In the genomic region with DNA sequence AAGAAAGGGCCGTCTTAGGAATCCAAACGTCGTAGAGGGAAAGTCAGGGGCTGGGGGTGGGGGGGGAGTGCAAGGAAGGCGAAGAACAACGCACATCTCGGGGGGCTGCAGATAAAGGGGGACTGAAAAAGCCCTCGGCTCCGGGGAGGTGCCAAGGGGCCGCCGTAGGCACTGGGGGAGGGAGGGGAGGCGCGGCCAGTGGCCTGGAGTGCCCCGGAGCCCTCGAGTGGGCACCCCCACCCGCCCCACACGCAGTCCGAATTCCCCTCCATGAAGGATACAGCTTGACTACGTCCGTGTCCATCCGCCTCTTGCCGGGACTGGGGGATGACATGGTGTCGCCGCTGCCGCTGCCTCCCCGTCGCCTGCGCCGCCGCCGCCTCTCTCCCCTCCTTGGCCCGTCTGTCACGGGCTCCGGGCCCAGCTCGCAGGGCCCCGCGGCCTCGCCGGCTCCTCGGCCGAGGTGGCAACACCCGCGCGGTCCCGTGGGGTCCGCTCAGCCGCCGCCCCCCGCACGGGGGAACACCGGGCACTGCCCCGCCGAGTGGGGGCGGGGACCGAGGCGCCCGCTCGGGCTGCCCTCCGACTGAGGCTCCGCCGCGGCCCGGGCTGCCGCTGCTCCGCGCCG, we compare ENCODE assay signal across 7 mouse cellular contexts. TPM values are rescaled to one million over a fixed set of nuclear protein-coding genes. Genes with fewer than 3 reads are reported as not detected.
DNase-seq lines count a peak whose midpoint lies in the region; ATAC-seq lines count a peak whose summit lies in the region.
"Not testable (repeated sequence)": the region's sequence is repeated elsewhere in the genome, so short reads cannot be mapped to it uniquely, and the experiment has no call there.

No protein-coding gene starts in this region.

- peak overlapping the region; percentile 81 for H3K4me3 ChIP-seq in embryonic facial prominence, embryonic 14.5 days (ENCODE audit: low read depth, low read length)
- peak overlapping the region; percentile 67 for H3K4me3 ChIP-seq in intestine, embryonic 16.5 days (ENCODE audit: low read length)
- H3K4me3 ChIP-seq in limb, embryonic 15.5 days = peak overlapping the region; percentile 68

- H3K27ac ChIP-seq in embryonic facial prominence, embryonic 14.5 days (replicated peaks; ENCODE audit: low read depth, low read length) = peak overlapping the region; percentile 93
- H3K27ac ChIP-seq in intestine, embryonic 16.5 days (ENCODE audit: low read length) = peak overlapping the region; percentile 87
- H3K27ac ChIP-seq in limb, embryonic 15.5 days = peak overlapping the region; percentile 95

- peak overlapping the region; percentile 86 for H3K9ac ChIP-seq in embryonic facial prominence, embryonic 14.5 days (ENCODE audit: low read depth, low read length)
- H3K9ac ChIP-seq in intestine, embryonic 16.5 days (ENCODE audit: low read depth, low read length) = peak overlapping the region; percentile 79
- H3K9ac ChIP-seq in limb, embryonic 15.5 days = peak overlapping the region; percentile 60

- peak overlapping the region; percentile 77 for H3K4me2 ChIP-seq in embryonic facial prominence, embryonic 14.5 days (ENCODE audit: low read depth, low read length)
- peak overlapping the region; percentile 78 for H3K4me2 ChIP-seq in intestine, embryonic 16.5 days (ENCODE audit: low read depth, low read length)
- H3K4me2 ChIP-seq in limb, embryonic 15.5 days = peak overlapping the region; percentile 65

- not testable (repeated sequence) for H3K36me3 ChIP-seq in embryonic facial prominence, embryonic 14.5 days (ENCODE audit: control insufficient read depth, insufficient read depth, low read length); intestine, embryonic 16.5 days (ENCODE audit: control insufficient read depth, insufficient read depth, low read length); limb, embryonic 15.5 days

- not testable (repeated sequence) for ATAC-seq in embryonic facial prominence, embryonic 14.5 days (ENCODE audit: low read depth); intestine, embryonic 16.5 days
- ATAC-seq in limb, embryonic 15.5 days (ENCODE audit: insufficient number of reproducible peaks, low FRiP score, low TSS enrichment, low read depth) = peak; percentile 53
- ATAC-seq in megakaryocyte, adult 5-6 weeks (ENCODE audit: poor library complexity, severe bottlenecking) = peak; percentile 11

- not testable (repeated sequence) for H3K9me3 ChIP-seq in embryonic facial prominence, embryonic 14.5 days (ENCODE audit: control insufficient read depth, low read length); intestine, embryonic 16.5 days (ENCODE audit: control insufficient read depth, low read length); limb, embryonic 15.5 days

- peaks cover 27% of the 10 kb centered on the region for H3K4me1 ChIP-seq in embryonic facial prominence, embryonic 14.5 days (ENCODE audit: control insufficient read depth, insufficient read depth, low read length)
- H3K4me1 ChIP-seq in intestine, embryonic 16.5 days (ENCODE audit: control insufficient read depth, insufficient read depth, low read length) = peaks cover 40% of the 10 kb centered on the region
- peaks cover 28% of the 10 kb centered on the region for H3K4me1 ChIP-seq in limb, embryonic 15.5 days

- WGBS in embryonic facial prominence, embryonic 14.5 days = 0% methylated on average over 13 of the region's 66 CpGs
- WGBS in intestine, embryonic 16.5 days = under 1% methylated on average over 53 of the region's 66 CpGs
- under 1% methylated on average over 62 of the region's 66 CpGs for WGBS in limb, embryonic 15.5 days

- DNase-seq in adrenal gland, postnatal 10 days = peak; percentile 71
- peak; percentile 48 for DNase-seq in embryonic facial prominence, embryonic 14.5 days (ENCODE audit: low spot score)
- DNase-seq in heart, adult 8-10 months (ENCODE audit: low spot score) = peak; percentile 26
- peak; percentile 28 for DNase-seq in ovary, adult 18-20 months (ENCODE audit: low spot score)

- H3K27me3 ChIP-seq in embryonic facial prominence, embryonic 14.5 days (replicated peaks; ENCODE audit: control insufficient read depth, insufficient read depth, low read length); intestine, embryonic 16.5 days (replicated peaks; ENCODE audit: control insufficient read depth, insufficient read depth, low read length); limb, embryonic 15.5 days: not testable (repeated sequence)

RNA-seq across cellular contexts. Expression of a gene that starts 0.5 kb away (rescaled TPM):
- total RNA-seq in adrenal gland, postnatal 10 days (2021) = 100 to 1,000 TPM; 106 to 117 TPM
- polyA plus RNA-seq in embryonic facial prominence, embryonic 14.5 days (2014; fragmentation: Nextera tagmentation; extraction: Ambion mirVana) = 51.5 and 53.1 TPM in 2 replicates
- total RNA-seq in heart, adult 8-10 months (2022) = 10 to 100 TPM; 59.8 to 73.0 (median 62.5) TPM
- 30.2 and 30.7 TPM in 2 replicates for polyA plus RNA-seq in intestine, embryonic 16.5 days (2015; fragmentation: Nextera tagmentation; extraction: Ambion mirVana)
- 40.2 and 41.8 TPM in 2 replicates for polyA plus RNA-seq in limb, embryonic 15.5 days (2015; fragmentation: Nextera tagmentation; extraction: Ambion mirVana)
- 16.8 and 18.5 TPM in 2 replicates for total RNA-seq in megakaryocyte, adult 5-6 weeks (2015)
- 21.1 and 31.3 TPM in 2 replicates for total RNA-seq in megakaryocyte, adult 5-6 weeks (2017)
